Mouse (Mus musculus) embryonic fibroblast, embryonic 13.5 days (primary cell): ENCODE results near the gene Cdc45.

Source experiments
- CTCF ChIP-seq: IDR thresholded peaks from 2 replicates; pipeline ENCODE4 v1.5.1; 2011; ENCODE audit warnings: mild to moderate bottlenecking, control low read depth, low read length, moderate library complexity, borderline replicate concordance; ENCODE audit not compliant: insufficient read depth
- POLR2A ChIP-seq: IDR thresholded peaks from 2 replicates; pipeline ENCODE4 v1.6.1; 2011; ENCODE audit warnings: low read depth, mild to moderate bottlenecking, control low read depth, low read length, moderate library complexity

- TF ChIP-seq POLR2A (no peak), CTCF (no peak)
These were observed 26.8 kb downstream of the Cdc45 start for GRCm38 (mm10) chr16:18785025-18785424.
